Comparison of ENCODE assay signal across 21 mouse cellular contexts in genomic region chr8:103361713-103362112, GRCm38 (mm10).
DNase-seq lines count a peak whose midpoint lies in the region; ATAC-seq lines count a peak whose summit lies in the region.
"Had no signal": no experiment of that assay in that cellular context is flagged by ENCODE, and none has a peak within 500 bp of the region (broad histone marks: within the 10 kb centered on the region; RNA-seq: fewer than 3 reads in every experiment).

No protein-coding gene starts in this region.

- H3K9me3 ChIP-seq in hindbrain, embryonic 11.5 days (ENCODE audit: control insufficient read depth, low read length): no peaks in the 10 kb centered on the region
- H3K9me3 ChIP-seq in hindbrain, embryonic 12.5 days (replicated peaks): no peaks in the 10 kb centered on the region
- H3K9me3 ChIP-seq in neural tube, embryonic 11.5 days (ENCODE audit: control insufficient read depth, low read length): no peaks in the 10 kb centered on the region
- no peaks in the 10 kb centered on the region for H3K9me3 ChIP-seq in neural tube, embryonic 15.5 days (replicated peaks)
- H3K9me3 ChIP-seq: forebrain, embryonic 12.5 days; heart, embryonic 15.5 days; limb, embryonic 13.5 days; liver, embryonic 15.5 days; midbrain, embryonic 10.5 days had no signal

- H3K9ac ChIP-seq in hindbrain, embryonic 11.5 days (ENCODE audit: low read depth, low read length): no peak overlapping the region
- no peak overlapping the region for H3K9ac ChIP-seq in hindbrain, embryonic 12.5 days
- H3K9ac ChIP-seq in neural tube, embryonic 11.5 days (ENCODE audit: low read length): no peak overlapping the region
- H3K9ac ChIP-seq in neural tube, embryonic 15.5 days (replicated peaks): no peak overlapping the region
- H3K9ac ChIP-seq: forebrain, embryonic 12.5 days; heart, embryonic 15.5 days; limb, embryonic 13.5 days; liver, embryonic 15.5 days had no signal

- no peak overlapping the region for H3K4me2 ChIP-seq in hindbrain, embryonic 11.5 days (replicated peaks; ENCODE audit: low read depth, low read length)
- no peak overlapping the region for H3K4me2 ChIP-seq in hindbrain, embryonic 12.5 days (replicated peaks)
- H3K4me2 ChIP-seq in neural tube, embryonic 11.5 days (ENCODE audit: low read depth): no peak overlapping the region
- no peak overlapping the region for H3K4me2 ChIP-seq in neural tube, embryonic 15.5 days
- H3K4me2 ChIP-seq: forebrain, embryonic 12.5 days; heart, embryonic 15.5 days; limb, embryonic 13.5 days; liver, embryonic 15.5 days had no signal

- ATAC-seq in hindbrain, embryonic 11.5 days (ENCODE audit: low FRiP score): peak; percentile 78
- ATAC-seq in hindbrain, embryonic 12.5 days (ENCODE audit: low FRiP score): no peak
- peak; percentile 89 for ATAC-seq in neural tube, embryonic 11.5 days (ENCODE audit: insufficient read depth, low FRiP score, low TSS enrichment)
- peak; percentile 53; the same call in 1 of the 2 replicates for ATAC-seq in neural tube, embryonic 15.5 days (ENCODE audit: low FRiP score)
- ATAC-seq: CD4-positive, CD25-positive, alpha-beta regulatory T cell, adult 4 months; intestine, postnatal 0 days had no signal

- H3K27ac ChIP-seq in hindbrain, embryonic 11.5 days (ENCODE audit: low read depth, low read length): no peak overlapping the region
- H3K27ac ChIP-seq in hindbrain, embryonic 12.5 days: no peak overlapping the region
- no peak overlapping the region for H3K27ac ChIP-seq in neural tube, embryonic 11.5 days (ENCODE audit: low read depth, low read length)
- H3K27ac ChIP-seq in neural tube, embryonic 15.5 days (replicated peaks): no peak overlapping the region
- H3K27ac ChIP-seq: forebrain, embryonic 12.5 days; heart, embryonic 15.5 days; left cerebral cortex, adult 2 months; limb, embryonic 13.5 days; liver, embryonic 15.5 days; midbrain, embryonic 10.5 days had no signal

- H3K4me1 ChIP-seq in hindbrain, embryonic 11.5 days (replicated peaks; ENCODE audit: control insufficient read depth, insufficient read depth, low read length): no peaks in the 10 kb centered on the region
- H3K4me1 ChIP-seq in hindbrain, embryonic 12.5 days: peaks cover 7% of the 10 kb centered on the region; the same call in 1 of the 2 replicates
- H3K4me1 ChIP-seq in neural tube, embryonic 11.5 days (ENCODE audit: control insufficient read depth, insufficient read depth, low read length): peaks cover 5% of the 10 kb centered on the region; the same call in 1 of the 2 replicates
- H3K4me1 ChIP-seq in neural tube, embryonic 15.5 days: peaks cover 14% of the 10 kb centered on the region; the same call in 1 of the 2 replicates
- H3K4me1 ChIP-seq: heart, embryonic 15.5 days; limb, embryonic 13.5 days; liver, embryonic 15.5 days had no signal

- WGBS in hindbrain, embryonic 11.5 days: 59% methylated on average over 3 of the region's 3 CpGs
- WGBS in hindbrain, embryonic 12.5 days: 55% methylated on average over 3 of the region's 3 CpGs
- 46% methylated on average over 3 of the region's 3 CpGs for whole genome bisulfite sequencing in neural tube, embryonic 11.5 days
- WGBS in neural tube, embryonic 15.5 days: 14% methylated on average over 3 of the region's 3 CpGs

- H3K36me3 ChIP-seq in hindbrain, embryonic 11.5 days (ENCODE audit: control insufficient read depth, insufficient read depth, low read length): no peaks in the 10 kb centered on the region
- H3K36me3 ChIP-seq in hindbrain, embryonic 12.5 days: no peaks in the 10 kb centered on the region
- no peaks in the 10 kb centered on the region for H3K36me3 ChIP-seq in neural tube, embryonic 11.5 days (ENCODE audit: control insufficient read depth, insufficient read depth, low read length)
- no peaks in the 10 kb centered on the region for H3K36me3 ChIP-seq in neural tube, embryonic 15.5 days
- H3K36me3 ChIP-seq: forebrain, embryonic 12.5 days; G1E; heart, embryonic 15.5 days; limb, embryonic 13.5 days; liver, embryonic 15.5 days; midbrain, embryonic 10.5 days had no signal

- no peaks in the 10 kb centered on the region for H3K27me3 ChIP-seq in hindbrain, embryonic 11.5 days (ENCODE audit: control insufficient read depth, insufficient read depth, low read length)
- no peaks in the 10 kb centered on the region for H3K27me3 ChIP-seq in hindbrain, embryonic 12.5 days
- no peaks in the 10 kb centered on the region for H3K27me3 ChIP-seq in neural tube, embryonic 11.5 days (ENCODE audit: control insufficient read depth, insufficient read depth, low read length)
- H3K27me3 ChIP-seq in neural tube, embryonic 15.5 days (replicated peaks): no peaks in the 10 kb centered on the region
- H3K27me3 ChIP-seq: forebrain, embryonic 12.5 days; heart, embryonic 15.5 days; limb, embryonic 13.5 days; liver, embryonic 15.5 days had no signal

- DNase-seq in cerebellum, adult 11-12 months: peak; percentile 8
- no peak for DNase-seq in cerebellum, adult 11 months
- no peak for DNase-seq in hindbrain, embryonic 11.5 days (ENCODE audit: low spot score)
- no peak for DNase-seq in neural tube, embryonic 11.5 days (ENCODE audit: low spot score)
- DNase-seq in neural tube, embryonic 10.5 days (ENCODE audit: extremely low spot score, low spot score): no peak
- no peak for DNase-seq in testis, postnatal 14 days (ENCODE audit: low spot score)
- DNase-seq: heart, adult 18-20 months; kidney, postnatal 10 days; right cerebral cortex, adult 18-20 months; thymus, adult 2 months had no signal

- H3K4me3 ChIP-seq in hindbrain, embryonic 11.5 days (ENCODE audit: low read depth, low read length): no peak overlapping the region
- no peak overlapping the region for H3K4me3 ChIP-seq in hindbrain, embryonic 12.5 days
- H3K4me3 ChIP-seq in neural tube, embryonic 11.5 days (ENCODE audit: low read depth, low read length): no peak overlapping the region
- no peak overlapping the region for H3K4me3 ChIP-seq in neural tube, embryonic 15.5 days (replicated peaks)
- H3K4me3 ChIP-seq: forebrain, embryonic 12.5 days; heart, embryonic 15.5 days; left cerebral cortex, adult 2 months; limb, embryonic 13.5 days; liver, embryonic 15.5 days; midbrain, embryonic 10.5 days had no signal
